Comparison of ENCODE assay signal across 25 mouse cellular contexts in genomic region chr8:26855256-26855655, GRCm38 (mm10).
DNase-seq lines count a peak whose midpoint lies in the region; ATAC-seq lines count a peak whose summit lies in the region.
"Had no signal": no experiment of that assay in that cellular context is flagged by ENCODE, and none has a peak within 500 bp of the region (broad histone marks: within the 10 kb centered on the region; RNA-seq: fewer than 3 reads in every experiment).

No protein-coding gene starts in this region.

- 0 out of 2 replicates have a peak, but pooled peaks cover 2% of the 10 kb centered on the region for H3K4me1 ChIP-seq in intestine, embryonic 16.5 days (ENCODE audit: control insufficient read depth, insufficient read depth, low read length)
- H3K4me1 ChIP-seq in intestine, embryonic 15.5 days (replicated peaks): peaks cover 10% of the 10 kb centered on the region; the same call in 1 of the 2 replicates
- H3K4me1 ChIP-seq: forebrain, embryonic 13.5 days had no signal

- peak; percentile 31 for ATAC-seq in intestine, embryonic 16.5 days
- no peak for ATAC-seq in intestine, embryonic 15.5 days
- peak; percentile 58 to 84 for ATAC-seq in hematopoietic stem cell, adult 5-6 weeks (replicated peaks in 1 of 2; ENCODE audit: insufficient read depth in 1 of 2, low FRiP score in 2 of 2, low TSS enrichment in 1 of 2, low read depth in 1 of 2, poor library complexity in 2 of 2, severe bottlenecking in 2 of 2)
- ATAC-seq in megakaryocyte progenitor cell, adult 5-6 weeks (replicated peaks; ENCODE audit: poor library complexity): peak; percentile 58
- ATAC-seq in CD4-positive, CD25-positive, alpha-beta regulatory T cell, adult 4 months: no peak
- ATAC-seq: activated CD4-positive, CD25-positive, alpha-beta regulatory T cell, adult 4 months; forebrain, embryonic 13.5 days; forebrain, postnatal 0 days had no signal

- no peaks in the 10 kb centered on the region for H3K27me3 ChIP-seq in intestine, embryonic 16.5 days (replicated peaks; ENCODE audit: control insufficient read depth, insufficient read depth, low read length)
- no peaks in the 10 kb centered on the region for H3K27me3 ChIP-seq in intestine, embryonic 15.5 days (replicated peaks)
- H3K27me3 ChIP-seq: forebrain, embryonic 13.5 days; heart, embryonic 15.5 days; hindbrain, embryonic 12.5 days; hindbrain, embryonic 15.5 days had no signal

- no peak for DNase-seq in spleen, adult 12 weeks (ENCODE audit: low spot score)
- DNase-seq: adrenal gland, adult 8-10 months; adrenal gland, postnatal 25 days; cerebellum, adult 18-20 months; cerebellum, adult 9-10 months; cerebellum, postnatal 14 days; forebrain, postnatal 0 days; gastrocnemius, adult 2 months; gastrocnemius, postnatal 14 days; heart, adult 11 months; heart, postnatal 10 days; heart, postnatal 4 days had no signal

- 73% methylated on average over 6 of the region's 6 CpGs for WGBS in intestine, embryonic 16.5 days
- WGBS in intestine, embryonic 15.5 days: 80% methylated on average over 6 of the region's 6 CpGs

- no peak overlapping the region for H3K4me3 ChIP-seq in intestine, embryonic 16.5 days (ENCODE audit: low read length)
- H3K4me3 ChIP-seq in intestine, embryonic 15.5 days (replicated peaks): no peak overlapping the region
- H3K4me3 ChIP-seq: embryonic facial prominence, embryonic 13.5 days; forebrain, embryonic 10.5 days; forebrain, embryonic 13.5 days; gastrocnemius, adult 2 months; heart, embryonic 12.5 days; heart, embryonic 15.5 days; hindbrain, embryonic 12.5 days; hindbrain, embryonic 15.5 days had no signal

- no peak overlapping the region for H3K27ac ChIP-seq in intestine, embryonic 16.5 days (ENCODE audit: low read length)
- no peak overlapping the region for H3K27ac ChIP-seq in intestine, embryonic 15.5 days
- H3K27ac ChIP-seq: embryonic facial prominence, embryonic 13.5 days; forebrain, embryonic 10.5 days; forebrain, embryonic 13.5 days; gastrocnemius, adult 2 months; heart, embryonic 15.5 days; hindbrain, embryonic 12.5 days; hindbrain, embryonic 15.5 days had no signal

- H3K4me2 ChIP-seq in intestine, embryonic 16.5 days (ENCODE audit: low read depth, low read length): no peak overlapping the region
- no peak overlapping the region for H3K4me2 ChIP-seq in intestine, embryonic 15.5 days (replicated peaks)
- H3K4me2 ChIP-seq: embryonic facial prominence, embryonic 13.5 days; forebrain, embryonic 13.5 days; heart, embryonic 12.5 days; heart, embryonic 15.5 days; hindbrain, embryonic 12.5 days; hindbrain, embryonic 15.5 days had no signal

- H3K9me3 ChIP-seq in intestine, embryonic 16.5 days (ENCODE audit: control insufficient read depth, low read length): no peaks in the 10 kb centered on the region
- no peaks in the 10 kb centered on the region for H3K9me3 ChIP-seq in intestine, embryonic 15.5 days
- H3K9me3 ChIP-seq: embryonic facial prominence, embryonic 13.5 days; forebrain, embryonic 10.5 days; forebrain, embryonic 13.5 days; heart, embryonic 12.5 days; heart, embryonic 15.5 days; hindbrain, embryonic 12.5 days; hindbrain, embryonic 15.5 days had no signal

- H3K9ac ChIP-seq in intestine, embryonic 16.5 days (ENCODE audit: low read depth, low read length): no peak overlapping the region
- H3K9ac ChIP-seq in intestine, embryonic 15.5 days: no peak overlapping the region
- H3K9ac ChIP-seq: embryonic facial prominence, embryonic 13.5 days; forebrain, embryonic 13.5 days; forebrain, postnatal 0 days; heart, embryonic 12.5 days; heart, embryonic 15.5 days; hindbrain, embryonic 12.5 days; hindbrain, embryonic 15.5 days had no signal

- H3K36me3 ChIP-seq in intestine, embryonic 16.5 days (ENCODE audit: control insufficient read depth, insufficient read depth, low read length): no peaks in the 10 kb centered on the region
- H3K36me3 ChIP-seq in intestine, embryonic 15.5 days: no peaks in the 10 kb centered on the region
- H3K36me3 ChIP-seq: embryonic facial prominence, embryonic 13.5 days; forebrain, embryonic 10.5 days; heart, embryonic 12.5 days; heart, embryonic 15.5 days; hindbrain, embryonic 12.5 days; hindbrain, embryonic 15.5 days had no signal

Comparison
In these comparisons a context has a peak if more than half of its experiments do, and no peak if none do; other contexts are left out.
1. ATAC-seq: peak in intestine, embryonic 16.5 days (single experiment), hematopoietic stem cell, adult 5-6 weeks (2 of 2) and megakaryocyte progenitor cell, adult 5-6 weeks (single experiment); none in intestine, embryonic 15.5 days (single experiment) and CD4-positive, CD25-positive, alpha-beta regulatory T cell, adult 4 months (single experiment).